Mouse (Mus musculus): ENCODE data around the gene Gm42742. TPM values are rescaled to one million over a fixed set of nuclear protein-coding genes. Genes with fewer than 3 reads are reported as not detected.

The Gm42742 gene
- polyA plus RNA-seq, 1 experiment from 2014 or later: 65.0 TPM

DNA sequence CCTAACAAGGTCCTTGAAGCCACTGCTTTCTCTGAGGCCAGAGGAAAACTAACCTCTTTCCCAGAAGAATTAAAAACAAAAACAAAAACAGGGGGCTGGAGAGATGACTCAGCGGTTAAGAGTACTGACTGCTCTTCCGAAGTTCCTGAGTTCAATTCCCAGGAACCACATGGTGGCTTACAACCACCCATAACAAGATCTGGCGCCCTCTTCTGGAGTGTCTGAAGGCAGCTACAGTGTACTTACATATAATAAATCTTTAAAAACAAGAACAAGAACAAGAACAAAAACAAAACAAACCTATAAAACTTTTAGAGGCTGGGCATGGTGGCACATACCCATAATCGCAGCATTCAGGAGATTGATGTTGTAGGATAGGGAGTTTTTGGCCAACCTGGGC, 24.4 kb downstream of the Gm42742 start:
- ATAC-seq: no peak

GRCm38 (mm10) chr7:126988816-126989215, 32.1 kb downstream of the Gm42742 start:
- no peak overlapping the region for H3K4me2 ChIP-seq (ENCODE audit: low read length)
- H3K9me3 ChIP-seq (replicated peaks; ENCODE audit: control insufficient read depth, low read length): no peaks in the 10 kb centered on the region
- no peaks in the 10 kb centered on the region for H3K36me3 ChIP-seq (ENCODE audit: control insufficient read depth, insufficient read depth, low read length)
- no peaks in the 10 kb centered on the region for H3K4me1 ChIP-seq (ENCODE audit: control insufficient read depth, insufficient read depth, low read length)
- WGBS: 65% methylated on average over 8 of the region's 8 CpGs
- no peak overlapping the region for H3K27ac ChIP-seq (ENCODE audit: low read depth, low read length)
- H3K27me3 ChIP-seq (replicated peaks; ENCODE audit: control insufficient read depth, insufficient read depth, low read length): no peaks in the 10 kb centered on the region
- DNase-seq (ENCODE audit: low spot score) (no peak), ATAC-seq (no peak)
- no peak overlapping the region for H3K4me3 ChIP-seq (ENCODE audit: low read depth, low read length)
- H3K9ac ChIP-seq (ENCODE audit: low read length): no peak overlapping the region

More for the DNA sequence above, 24.4 kb downstream of the Gm42742 start:
- no peak overlapping the region for H3K27ac ChIP-seq (ENCODE audit: low read depth, low read length)
- H3K9me3 ChIP-seq (replicated peaks; ENCODE audit: control insufficient read depth, low read length): no peaks in the 10 kb centered on the region
- no peak overlapping the region for H3K4me2 ChIP-seq (ENCODE audit: low read length)
- no peak for DNase-seq (ENCODE audit: low spot score)
- 80% methylated on average over 4 of the region's 4 CpGs for WGBS
- no peaks in the 10 kb centered on the region for H3K27me3 ChIP-seq (replicated peaks; ENCODE audit: control insufficient read depth, insufficient read depth, low read length)
- H3K4me3 ChIP-seq (ENCODE audit: low read depth, low read length): no peak overlapping the region
- no peak overlapping the region for H3K9ac ChIP-seq (ENCODE audit: low read length)
- no peaks in the 10 kb centered on the region for H3K4me1 ChIP-seq (ENCODE audit: control insufficient read depth, insufficient read depth, low read length)
- H3K36me3 ChIP-seq (ENCODE audit: control insufficient read depth, insufficient read depth, low read length): no peaks in the 10 kb centered on the region

- Histone ChIP-seq H3K9ac (ENCODE audit: low read length) (no peak overlapping the region), H3K4me2 (ENCODE audit: low read length) (no peak overlapping the region), H3K4me1 (ENCODE audit: control insufficient read depth, insufficient read depth, low read length) (no peaks in the 10 kb centered on the region), H3K36me3 (ENCODE audit: control insufficient read depth, insufficient read depth, low read length) (no peaks in the 10 kb centered on the region), H3K9me3 (replicated peaks; ENCODE audit: control insufficient read depth, low read length) (no peaks in the 10 kb centered on the region), H3K27ac (ENCODE audit: low read depth, low read length) (no peak overlapping the region), H3K27me3 (replicated peaks; ENCODE audit: control insufficient read depth, insufficient read depth, low read length) (no peaks in the 10 kb centered on the region), H3K4me3 (ENCODE audit: low read depth, low read length) (no peak overlapping the region)
- 42% methylated on average over 9 of the region's 9 CpGs for WGBS
- DNase-seq (ENCODE audit: low spot score): peak; percentile 13
- no peak for ATAC-seq
These were observed 34.6 kb downstream of the Gm42742 start for GRCm38 (mm10) chr7:126986319-126986718.

GRCm38 (mm10) chr7:126984667-126985444, 36.0 kb downstream of the Gm42742 start:
- Histone ChIP-seq H3K4me2 (ENCODE audit: low read length) (no peak overlapping the region), H3K27me3 (replicated peaks; ENCODE audit: control insufficient read depth, insufficient read depth, low read length) (no peaks in the 10 kb centered on the region), H3K4me3 (ENCODE audit: low read depth, low read length) (no peak overlapping the region), H3K9me3 (replicated peaks; ENCODE audit: control insufficient read depth, low read length) (no peaks in the 10 kb centered on the region), H3K9ac (ENCODE audit: low read length) (no peak overlapping the region), H3K36me3 (ENCODE audit: control insufficient read depth, insufficient read depth, low read length) (peaks cover 8% of the 10 kb centered on the region), H3K27ac (ENCODE audit: low read depth, low read length) (no peak overlapping the region), H3K4me1 (ENCODE audit: control insufficient read depth, insufficient read depth, low read length) (no peaks in the 10 kb centered on the region)
- WGBS: 66% methylated on average over 10 of the region's 10 CpGs
- DNase-seq (ENCODE audit: low spot score): no peak
- ATAC-seq: no peak

DNA sequence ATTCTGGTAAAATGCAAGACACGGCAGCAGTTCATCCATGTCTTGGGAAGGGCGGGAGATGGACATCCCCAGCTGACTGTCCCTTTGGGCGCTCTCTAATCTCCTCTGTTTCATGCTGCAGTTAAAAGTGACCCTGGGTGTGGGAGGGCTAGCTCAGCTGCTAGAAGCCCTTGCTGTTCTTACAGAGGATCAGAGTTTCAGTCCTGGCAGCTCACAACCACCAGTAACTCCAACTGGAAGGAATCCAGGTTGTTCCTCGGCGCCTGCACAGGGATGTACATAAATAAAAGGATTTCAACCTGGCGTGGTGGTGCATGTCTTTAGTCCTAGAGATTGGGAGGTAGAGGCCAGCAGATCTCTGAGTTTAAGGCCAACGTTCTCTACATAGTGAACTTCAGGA, 37.8 kb downstream of the Gm42742 start:
- H3K36me3 ChIP-seq (ENCODE audit: control insufficient read depth, insufficient read depth, low read length): peaks cover 25% of the 10 kb centered on the region
- no peaks in the 10 kb centered on the region for H3K9me3 ChIP-seq (replicated peaks; ENCODE audit: control insufficient read depth, low read length)
- no peak overlapping the region for H3K4me2 ChIP-seq (ENCODE audit: low read length)
- H3K4me1 ChIP-seq (ENCODE audit: control insufficient read depth, insufficient read depth, low read length): no peaks in the 10 kb centered on the region
- 88% methylated on average over 7 of the region's 7 CpGs for WGBS
- H3K27me3 ChIP-seq (replicated peaks; ENCODE audit: control insufficient read depth, insufficient read depth, low read length): no peaks in the 10 kb centered on the region
- no peak for ATAC-seq
- no peak overlapping the region for H3K27ac ChIP-seq (ENCODE audit: low read depth, low read length)
- no peak overlapping the region for H3K4me3 ChIP-seq (ENCODE audit: low read depth, low read length)
- DNase-seq (ENCODE audit: low spot score): no peak
- H3K9ac ChIP-seq (ENCODE audit: low read length): no peak overlapping the region

GRCm38 (mm10) chr7:126982054-126982453, 38.8 kb downstream of the Gm42742 start:
- WGBS: 93% methylated on average over 4 of the region's 4 CpGs
- H3K27ac ChIP-seq (ENCODE audit: low read depth, low read length): no peak overlapping the region
- peaks cover 28% of the 10 kb centered on the region for H3K36me3 ChIP-seq (ENCODE audit: control insufficient read depth, insufficient read depth, low read length)
- H3K27me3 ChIP-seq (replicated peaks; ENCODE audit: control insufficient read depth, insufficient read depth, low read length): no peaks in the 10 kb centered on the region
- peaks cover 2% of the 10 kb centered on the region; the same call in 1 of the 2 replicates for H3K4me1 ChIP-seq (ENCODE audit: control insufficient read depth, insufficient read depth, low read length)
- H3K4me3 ChIP-seq (ENCODE audit: low read depth, low read length): no peak overlapping the region
- no peaks in the 10 kb centered on the region for H3K9me3 ChIP-seq (replicated peaks; ENCODE audit: control insufficient read depth, low read length)
- H3K4me2 ChIP-seq (ENCODE audit: low read length): no peak overlapping the region
- ATAC-seq (no peak), DNase-seq (ENCODE audit: low spot score) (no peak)
- no peak overlapping the region for H3K9ac ChIP-seq (ENCODE audit: low read length)

DNA sequence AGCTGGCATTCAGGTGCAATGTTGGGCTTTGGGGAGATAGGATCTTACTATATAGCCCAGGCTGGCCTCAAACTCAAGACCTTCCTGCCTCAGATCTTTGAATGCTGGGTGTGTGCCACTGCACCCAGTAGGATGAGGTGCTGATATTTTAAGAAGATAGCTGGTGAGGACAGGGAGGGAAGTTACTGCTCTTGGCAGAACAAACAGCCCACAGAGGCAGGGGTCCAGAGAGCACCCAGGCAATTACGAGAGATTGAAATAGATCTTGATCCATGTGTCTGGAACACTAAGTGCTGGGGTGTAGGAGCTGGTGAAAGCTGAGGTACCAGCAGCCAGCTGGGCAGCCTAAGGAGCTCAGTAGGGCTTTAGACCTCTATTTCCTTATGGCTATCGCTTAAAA, 39.3 kb downstream of the Gm42742 start:
- Histone ChIP-seq H3K4me1 (ENCODE audit: control insufficient read depth, insufficient read depth, low read length) (peaks cover 3% of the 10 kb centered on the region; the same call in 1 of the 2 replicates), H3K36me3 (ENCODE audit: control insufficient read depth, insufficient read depth, low read length) (peaks cover 28% of the 10 kb centered on the region), H3K27ac (ENCODE audit: low read depth, low read length) (no peak overlapping the region), H3K4me2 (ENCODE audit: low read length) (no peak overlapping the region), H3K9ac (ENCODE audit: low read length) (no peak overlapping the region), H3K4me3 (ENCODE audit: low read depth, low read length) (no peak overlapping the region), H3K9me3 (replicated peaks; ENCODE audit: control insufficient read depth, low read length) (no peaks in the 10 kb centered on the region), H3K27me3 (replicated peaks; ENCODE audit: control insufficient read depth, insufficient read depth, low read length) (no peaks in the 10 kb centered on the region)
- 82% methylated on average over 2 of the region's 2 CpGs for WGBS
- no peak for ATAC-seq
- no peak for DNase-seq (ENCODE audit: low spot score)

- no peak for ATAC-seq
- 95% methylated on average over 6 of the region's 6 CpGs for WGBS
These were observed 42.1 kb downstream of the Gm42742 start for GRCm38 (mm10) chr7:126978841-126979240.

DNA sequence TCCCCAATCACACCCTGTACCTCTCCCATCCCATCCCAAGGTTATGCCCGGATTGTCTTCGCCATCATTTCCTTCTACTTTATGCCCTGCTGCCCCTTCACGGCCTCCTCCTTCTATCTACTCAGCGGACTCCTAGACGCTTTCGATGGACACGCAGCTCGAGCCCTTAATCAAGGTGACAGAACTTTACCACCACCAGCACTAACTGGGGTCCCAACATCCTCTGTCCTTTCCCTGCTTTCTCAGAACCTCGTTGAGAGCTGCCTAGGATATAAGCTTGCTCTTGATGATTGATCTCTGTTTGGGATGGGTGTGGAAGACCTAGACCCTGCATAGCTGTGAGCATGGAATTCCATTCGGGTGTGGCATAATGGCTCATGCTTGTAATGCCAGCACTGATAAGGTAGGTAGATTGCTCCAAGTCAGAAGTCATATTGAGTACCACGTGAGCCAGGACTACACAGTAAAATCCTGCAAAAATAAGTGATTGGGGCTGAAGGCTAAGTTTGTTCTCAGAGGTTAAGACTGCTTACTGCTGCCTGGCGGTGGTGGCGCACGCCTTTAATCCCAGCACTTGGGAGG, 43.9 kb downstream of the Gm42742 start:
- peak overlapping the region; percentile 57 for H3K4me2 ChIP-seq (ENCODE audit: low read length)
- H3K36me3 ChIP-seq (ENCODE audit: control insufficient read depth, insufficient read depth, low read length): peaks cover 28% of the 10 kb centered on the region
- no peaks in the 10 kb centered on the region for H3K27me3 ChIP-seq (replicated peaks; ENCODE audit: control insufficient read depth, insufficient read depth, low read length)
- H3K27ac ChIP-seq (ENCODE audit: low read depth, low read length): peak overlapping the region; percentile 97
- H3K9me3 ChIP-seq (replicated peaks; ENCODE audit: control insufficient read depth, low read length): no peaks in the 10 kb centered on the region
- H3K4me3 ChIP-seq (ENCODE audit: low read depth, low read length): peak overlapping the region; percentile 100
- H3K4me1 ChIP-seq (ENCODE audit: control insufficient read depth, insufficient read depth, low read length): peaks cover 7% of the 10 kb centered on the region
- 30% methylated on average over 14 of the region's 14 CpGs for WGBS
- peak overlapping the region; percentile 98 for H3K9ac ChIP-seq (ENCODE audit: low read length)
- 0 out of 2 replicates have a peak, but pooled peaks have one; percentile 2 for ATAC-seq
- DNase-seq (ENCODE audit: low spot score): no peak

More at GRCm38 (mm10) chr7:126978841-126979240, 42.1 kb downstream of the Gm42742 start:
- no peak overlapping the region for H3K9ac ChIP-seq (ENCODE audit: low read length)
- peaks cover 7% of the 10 kb centered on the region for H3K4me1 ChIP-seq (ENCODE audit: control insufficient read depth, insufficient read depth, low read length)
- no peak overlapping the region for H3K27ac ChIP-seq (ENCODE audit: low read depth, low read length)
- no peak overlapping the region for H3K4me2 ChIP-seq (ENCODE audit: low read length)
- H3K27me3 ChIP-seq (replicated peaks; ENCODE audit: control insufficient read depth, insufficient read depth, low read length): no peaks in the 10 kb centered on the region
- H3K9me3 ChIP-seq (replicated peaks; ENCODE audit: control insufficient read depth, low read length): no peaks in the 10 kb centered on the region
- peaks cover 28% of the 10 kb centered on the region for H3K36me3 ChIP-seq (ENCODE audit: control insufficient read depth, insufficient read depth, low read length)
- no peak overlapping the region for H3K4me3 ChIP-seq (ENCODE audit: low read depth, low read length)
- no peak for DNase-seq (ENCODE audit: low spot score)

All from forebrain, embryonic 14.5 days (tissue).